Mouse (Mus musculus) liver, embryonic 14.5 days (tissue): Measurements from ENCODE around the gene Tacr2.

Source experiments
- CTCF ChIP-seq: IDR thresholded peaks from 2 replicates; pipeline ENCODE4 v1.5.1; 2016; ENCODE audit warnings: antibody characterized with exemption, low read depth, control low read depth
- EP300 ChIP-seq: IDR thresholded peaks from 2 replicates; pipeline ENCODE4 v1.6.1; 2016; ENCODE audit warnings: antibody characterized with exemption, low read depth

DNA sequence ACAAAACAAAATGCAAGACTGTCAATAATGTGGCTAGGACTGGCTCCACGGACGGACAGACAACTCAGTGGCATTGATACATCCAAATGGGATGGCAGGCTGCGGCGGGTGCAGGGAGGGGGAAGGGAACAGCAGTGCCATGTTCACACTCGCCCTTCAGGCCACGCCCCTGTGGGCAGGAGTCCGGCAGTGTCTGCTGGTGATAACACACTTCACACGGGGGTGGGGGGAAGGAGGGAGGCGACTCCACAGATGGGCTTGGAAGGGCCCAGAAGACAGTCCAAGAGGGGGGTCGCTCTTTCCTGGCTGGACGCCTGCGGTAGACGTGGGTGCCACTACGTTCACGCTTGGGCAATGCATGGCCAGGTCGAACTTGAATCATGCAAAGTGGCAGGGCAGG, 17.0 kb downstream of the Tacr2 start:
- TF ChIP-seq CTCF (no peak), EP300 (no peak)
